Mouse (Mus musculus) embryonic facial prominence, embryonic 10.5 days (tissue): ENCODE measurements at regions not wholly inside any gene's neighbourhood (a gene's known extent, or its start where the extent isn't known, plus 50 kb on each side); places are given as distances from the start of the nearest gene placed in this dataset. TPM values are rescaled to one million over a fixed set of nuclear protein-coding genes. Genes with fewer than 3 reads are reported as not detected.

Source experiments
- microRNA-seq: library from miRNA; unstranded; fragments of <30 nt; microRNA quantifications from one replicate; pipeline ENCODE4, GENCODE M21; 2017

Small RNA genes in the stretch of these regions (microRNA-seq; reads per million reads assigned to microRNA genes)
- not detected for gene Gm27628
